Mouse (Mus musculus): Measurements from ENCODE around the gene 9130008F23Rik. TPM values are rescaled to one million over a fixed set of nuclear protein-coding genes. Genes with fewer than 3 reads are reported as not detected.

Gene 9130008F23Rik
- under 1 TPM in 1 of 4 experiments, not detected in 3; 0.26 TPM for total RNA-seq (2022)

DNA sequence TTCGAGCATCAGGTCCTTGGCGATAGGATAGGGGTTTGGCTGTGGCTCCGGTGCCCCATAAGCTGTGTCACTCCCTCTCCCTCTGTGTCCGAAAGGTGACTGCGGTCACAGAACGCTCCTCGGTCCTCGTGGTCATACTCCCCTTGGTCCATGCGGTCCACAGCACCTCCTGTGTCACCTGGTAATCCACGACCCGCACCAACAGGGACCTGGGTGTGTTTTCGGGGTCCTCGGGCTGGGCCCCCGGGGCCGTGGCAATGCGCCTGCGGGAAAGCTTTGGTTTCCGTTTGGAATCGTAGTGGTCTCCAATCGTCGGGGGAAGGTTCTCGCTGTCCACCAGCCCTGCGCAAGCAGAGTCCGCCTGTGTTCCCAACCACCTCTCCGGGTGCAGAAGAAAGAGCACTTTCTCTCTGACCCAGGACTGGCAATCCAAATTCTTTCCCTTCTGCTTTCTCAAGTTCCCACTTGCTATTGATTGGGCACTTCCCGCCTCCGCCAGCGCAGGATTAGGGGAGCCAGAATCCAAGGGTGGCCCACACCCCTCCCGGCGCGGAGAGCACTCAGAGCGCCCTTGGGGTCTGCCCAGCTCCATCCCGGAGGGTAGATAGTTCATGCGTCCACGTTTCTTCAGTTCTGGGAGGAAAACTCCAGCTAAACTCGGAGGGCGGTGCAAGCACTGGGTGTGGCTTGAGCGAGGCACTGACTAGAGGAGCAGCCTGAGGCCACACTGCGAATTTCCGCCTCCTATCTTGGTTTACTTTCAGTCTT is at the start of gene 9130008F23Rik:
Gene 9130008F23Rik, minus strand, starts transcription at position 636 of the 768 bp plus-strand sequence.
- DNase-seq (ENCODE audit: low spot score in 2 of 2): peak in 1 of 2 experiments; percentile 4

- DNase-seq (ENCODE audit: low spot score in 2 of 2): no peak
Observed at GRCm38 (mm10) chr17:40915499-40915898, 35.1 kb upstream of the 9130008F23Rik start.

DNA sequence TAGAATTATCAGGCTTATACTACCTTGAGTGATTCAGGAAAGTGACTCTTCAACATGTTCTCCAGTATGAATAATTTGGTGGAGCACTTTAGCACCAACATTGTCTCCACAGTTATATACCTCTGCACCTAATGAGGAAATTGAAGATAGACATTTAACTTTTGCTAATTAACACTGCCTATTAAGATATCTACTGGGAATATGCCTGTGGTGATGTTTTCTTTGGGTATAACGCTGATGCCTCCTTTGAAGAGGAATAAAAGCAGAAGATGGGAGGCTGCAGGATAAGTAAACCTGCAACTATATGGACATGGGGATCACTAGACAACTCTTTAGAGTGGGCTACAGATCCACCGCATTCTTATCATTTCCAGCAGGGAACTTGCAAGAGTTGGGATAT is 33.9 kb upstream of the 9130008F23Rik start, which contains the start of gene Glyatl3:
Gene Glyatl3, minus strand, starts transcription at position 101 of the 400 bp plus-strand sequence.
- no peak for DNase-seq (ENCODE audit: low spot score in 2 of 2)

- DNase-seq (ENCODE audit: low spot score in 2 of 2): no peak
Observed at GRCm38 (mm10) chr17:40904721-40905154, 24.4 kb upstream of the 9130008F23Rik start.

GRCm38 (mm10) chr17:40904056-40904597 is 23.8 kb upstream of the 9130008F23Rik start:
- no peak for DNase-seq (ENCODE audit: low spot score in 2 of 2)

GRCm38 (mm10) chr17:40903345-40903744 is 23.0 kb upstream of the 9130008F23Rik start:
- no peak for DNase-seq (ENCODE audit: low spot score in 2 of 2)

DNA sequence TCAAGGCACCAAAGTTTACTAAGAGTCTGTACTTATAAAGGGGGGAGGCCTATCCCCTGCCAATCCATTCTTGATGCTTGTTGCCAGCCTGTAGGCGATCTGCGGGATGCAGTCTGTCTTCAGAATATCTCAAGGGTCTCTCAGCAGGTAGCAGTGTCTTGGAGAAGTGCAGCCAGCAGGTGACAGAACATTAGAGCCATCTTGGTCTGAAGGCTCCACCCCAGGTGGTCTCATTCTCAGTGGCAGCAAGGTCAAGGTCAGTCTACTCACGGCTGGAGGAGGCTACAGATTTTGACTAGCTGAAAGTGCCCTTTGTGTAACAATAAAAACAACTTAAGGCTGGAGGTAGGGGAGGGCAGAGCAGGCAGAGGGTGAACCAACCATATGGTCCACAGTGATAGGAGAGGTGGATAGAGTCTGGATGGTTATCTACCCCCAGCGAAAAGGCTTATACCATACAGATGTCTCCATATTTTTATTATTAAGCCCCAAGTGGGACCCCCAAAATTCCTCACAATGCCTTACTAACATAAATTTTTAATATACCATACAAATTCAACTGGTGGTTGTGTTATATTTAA is 19.5 kb upstream of the 9130008F23Rik start:
- no peak for DNase-seq (ENCODE audit: low spot score in 2 of 2)

DNA sequence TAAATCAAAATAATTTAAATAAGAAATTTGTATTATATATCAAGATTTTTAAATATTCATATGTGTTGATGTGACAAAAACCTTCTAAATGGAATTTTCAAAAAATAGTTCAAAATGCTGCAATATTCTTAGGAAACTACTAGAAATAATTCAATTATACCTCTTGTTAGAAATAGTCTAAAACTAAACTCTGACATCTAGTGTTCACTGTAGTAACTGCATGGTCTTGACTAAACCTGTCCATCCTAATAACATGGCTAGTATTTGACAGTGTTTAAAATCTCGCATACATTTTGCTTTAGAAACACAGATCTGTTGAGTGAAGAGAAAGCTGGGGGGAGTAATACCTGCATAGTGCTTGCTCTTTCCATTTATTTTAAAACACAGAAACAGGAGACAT is 16.5 kb upstream of the 9130008F23Rik start:
- no peak for DNase-seq (ENCODE audit: low spot score in 2 of 2)

DNA sequence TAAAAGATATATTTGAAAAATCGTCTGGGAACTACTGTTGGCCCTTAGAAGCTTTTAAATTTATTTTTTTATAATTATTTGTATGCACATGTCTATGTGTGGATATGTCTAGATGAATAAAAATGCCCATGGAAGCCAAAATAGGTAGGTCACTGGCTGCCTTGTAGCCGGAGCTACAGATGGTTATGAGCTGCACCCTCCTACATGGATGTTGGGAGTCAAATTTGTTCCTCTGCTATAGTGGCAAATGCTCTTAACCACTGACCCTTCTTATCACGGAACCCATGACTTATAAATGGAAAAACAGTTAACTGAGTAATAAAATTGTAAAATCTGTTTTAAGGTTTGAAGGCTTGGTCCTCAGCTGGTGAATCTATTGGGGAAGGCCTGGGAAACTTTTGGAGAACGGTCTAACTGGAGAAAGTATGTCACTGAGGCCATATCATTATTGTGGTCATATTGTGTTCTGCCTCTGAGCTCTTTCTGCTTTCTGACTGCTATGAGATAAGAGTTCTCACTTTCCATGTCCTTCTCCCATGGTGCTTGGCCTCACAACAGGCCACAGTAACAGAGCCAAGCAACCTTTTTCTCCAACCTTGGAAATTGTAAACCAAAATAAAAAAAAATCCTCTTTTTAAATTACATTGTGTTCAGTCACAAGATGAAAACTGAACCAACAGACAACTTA is 7.6 kb upstream of the 9130008F23Rik start:
- DNase-seq (ENCODE audit: low spot score in 2 of 2): no peak

DNA sequence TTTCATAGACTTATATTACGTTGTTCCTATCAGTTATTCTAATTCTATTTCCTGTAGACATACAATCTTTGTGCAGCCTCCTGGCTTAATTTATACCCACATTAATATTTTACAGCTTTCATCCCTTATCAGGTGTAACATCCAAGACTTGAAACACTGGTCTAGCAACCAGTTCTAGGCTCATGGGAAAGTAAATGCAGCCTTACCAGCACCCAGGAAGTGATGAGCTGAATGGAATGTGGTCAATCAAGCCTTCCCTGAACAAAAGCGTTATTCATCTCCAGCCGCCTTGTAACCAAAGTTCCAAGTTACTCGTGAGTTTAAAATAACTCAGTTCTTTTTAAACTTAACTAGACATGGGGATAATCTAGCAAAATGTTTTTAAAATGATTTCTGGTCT is 4.8 kb upstream of the 9130008F23Rik start:
- DNase-seq (ENCODE audit: low spot score in 2 of 2): no peak

DNA sequence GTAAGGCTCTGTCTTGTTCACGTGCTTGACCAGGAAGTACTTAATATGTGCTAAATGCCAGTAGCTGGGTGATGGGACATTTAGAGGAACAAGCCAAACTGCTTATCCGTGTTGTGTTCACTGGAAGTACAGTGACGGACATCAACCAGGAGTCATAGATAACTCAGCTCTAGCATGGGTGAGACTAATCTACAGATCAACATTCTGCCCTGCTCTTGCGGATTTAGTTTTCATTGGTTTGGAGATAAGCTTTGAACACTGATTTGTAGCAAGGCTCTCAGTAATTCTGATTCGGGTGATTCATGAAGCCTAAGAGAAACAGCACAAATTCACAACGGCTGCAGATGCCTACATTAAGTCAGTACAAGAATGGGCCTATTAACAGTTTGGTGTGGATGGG is 1.8 kb upstream of the 9130008F23Rik start:
- DNase-seq (ENCODE audit: low spot score in 2 of 2): no peak

DNA sequence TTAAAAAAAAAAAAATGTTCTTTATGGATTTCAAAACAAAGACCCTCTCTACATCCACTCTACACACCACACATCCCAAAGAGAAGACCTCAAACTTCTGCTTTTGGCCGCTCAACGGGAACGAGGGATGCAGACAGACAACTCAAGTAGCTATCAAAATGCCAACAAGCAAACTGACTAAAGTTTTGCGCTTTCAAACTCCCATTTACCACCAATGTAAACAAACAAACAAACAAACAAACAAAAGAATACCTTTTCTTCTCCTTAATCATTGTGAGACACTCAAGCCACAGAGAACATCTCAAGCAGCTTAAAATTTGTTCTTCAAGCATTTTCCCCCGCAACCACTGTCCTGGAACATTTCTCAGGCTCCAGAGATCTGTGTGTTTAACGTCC is 833 bp downstream of the 9130008F23Rik start:
- no peak for DNase-seq (ENCODE audit: low spot score in 2 of 2)

DNA sequence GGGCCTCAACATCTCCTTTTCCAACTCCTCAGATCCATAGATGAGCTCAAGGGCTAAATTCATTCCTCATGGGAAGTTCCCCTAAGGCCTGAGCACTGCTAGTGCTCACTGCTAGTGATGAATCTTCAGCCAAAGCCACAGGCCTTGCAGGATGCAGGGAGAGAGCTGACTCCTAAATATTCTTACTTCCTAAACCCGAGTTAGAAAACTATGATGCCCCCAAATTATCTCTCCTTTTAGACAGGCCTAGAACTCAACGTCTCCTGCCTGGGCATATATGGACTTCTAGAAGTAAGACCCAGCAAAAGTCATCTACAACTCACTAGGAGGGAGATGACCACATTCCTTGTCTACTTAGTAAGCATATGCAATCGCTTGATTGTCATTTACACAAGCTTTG is 2.6 kb downstream of the 9130008F23Rik start:
- no peak for DNase-seq (ENCODE audit: low spot score in 2 of 2)

DNA sequence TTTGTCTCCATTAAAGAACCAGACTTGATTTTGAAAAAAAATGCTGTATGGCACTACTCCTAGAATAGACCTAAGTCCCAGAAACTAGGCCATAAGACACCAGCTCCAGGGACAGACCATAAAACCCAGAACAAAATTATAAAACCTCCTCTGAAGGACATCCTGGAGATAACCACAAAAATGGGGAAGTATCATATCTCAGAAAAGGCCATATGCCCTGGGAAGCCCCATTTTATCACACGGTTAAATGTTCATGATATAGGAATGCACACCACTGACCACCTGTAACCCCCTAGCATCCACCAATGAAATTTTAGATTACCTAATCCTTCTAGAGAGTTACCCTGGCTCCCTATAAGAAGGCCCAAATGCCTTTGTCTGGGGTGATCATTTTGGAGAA is 4.8 kb downstream of the 9130008F23Rik start:
- no peak for DNase-seq (ENCODE audit: low spot score in 2 of 2)

DNA sequence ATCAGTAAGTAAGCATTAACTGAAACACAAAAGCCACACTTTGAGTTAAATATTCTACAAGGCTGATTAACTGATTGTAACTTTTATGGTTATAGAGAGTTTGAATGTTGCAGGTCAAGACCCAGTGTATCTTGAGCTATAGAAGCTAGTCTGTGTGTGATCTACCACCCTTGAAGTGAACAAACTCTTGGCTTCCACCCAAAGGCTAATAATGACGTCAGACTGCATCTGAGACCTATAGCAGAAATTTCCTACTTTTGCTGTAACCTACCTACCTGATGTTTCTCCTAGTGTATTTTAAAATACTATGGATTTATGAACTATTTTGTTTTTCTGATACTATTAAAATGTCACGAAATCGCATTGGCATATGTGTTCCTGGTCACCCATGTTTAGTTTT is 5.7 kb downstream of the 9130008F23Rik start:
- no peak for DNase-seq (ENCODE audit: low spot score in 2 of 2)

DNA sequence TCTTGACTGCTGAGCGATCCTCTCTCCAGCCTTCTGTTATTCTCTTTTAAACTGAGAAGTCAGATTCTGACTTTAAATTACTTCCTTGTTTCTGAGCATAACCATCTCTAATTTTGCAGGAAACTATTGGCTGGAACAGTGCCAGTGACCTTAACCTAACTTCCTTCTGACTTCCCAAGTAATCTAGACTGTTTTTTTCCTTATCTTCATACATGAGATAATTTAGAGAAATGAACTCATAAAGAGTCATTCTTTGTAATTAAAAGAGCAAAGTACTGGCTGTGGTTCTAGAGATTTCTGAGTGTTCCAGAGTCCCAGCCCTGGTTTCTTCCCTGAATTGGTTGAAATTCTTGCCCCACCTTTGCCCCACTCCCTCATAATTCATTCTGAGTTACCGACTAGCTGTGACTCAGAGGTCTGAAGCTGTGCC is 6.8 kb downstream of the 9130008F23Rik start:
- no peak for DNase-seq (ENCODE audit: low spot score in 2 of 2)

GRCm38 (mm10) chr17:40872626-40873025 is 7.7 kb downstream of the 9130008F23Rik start:
- no peak for DNase-seq (ENCODE audit: low spot score in 2 of 2)

- no peak for DNase-seq (ENCODE audit: low spot score in 2 of 2)
Observed at GRCm38 (mm10) chr17:40868952-40869747, 11.2 kb downstream of the 9130008F23Rik start.

- DNase-seq (ENCODE audit: low spot score in 2 of 2): no peak
Observed at GRCm38 (mm10) chr17:40855065-40855464, 25.3 kb downstream of the 9130008F23Rik start.

GRCm38 (mm10) chr17:40837308-40837707 is 43.1 kb downstream of the 9130008F23Rik start:
- no peak for DNase-seq (ENCODE audit: low spot score in 2 of 2)

DNA sequence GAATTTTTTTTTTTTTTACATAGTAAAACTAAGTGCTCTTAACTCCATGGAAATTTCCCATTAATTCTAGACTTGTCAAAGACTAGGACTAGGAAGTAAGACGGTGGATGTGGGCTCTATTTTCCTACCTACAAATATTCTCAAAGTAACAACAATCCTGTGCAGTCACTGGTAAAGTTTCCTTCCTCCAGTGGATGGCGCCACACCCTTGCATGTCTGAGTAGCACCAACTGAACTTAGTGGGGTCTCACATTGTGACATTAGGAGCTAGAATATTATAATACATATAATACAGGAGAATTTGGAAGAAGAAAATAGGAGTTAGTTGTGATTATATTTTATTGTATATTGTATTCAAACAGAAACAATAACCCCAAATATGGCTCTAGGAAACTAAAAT is 48.5 kb downstream of the 9130008F23Rik start:
- DNase-seq (ENCODE audit: low spot score in 2 of 2): no peak
